Mouse (Mus musculus) hindbrain, embryonic 16.5 days (tissue): ENCODE data around the gene Ubqln5. TPM values are rescaled to one million over a fixed set of nuclear protein-coding genes. Genes with fewer than 3 reads are reported as not detected.

Source experiments
- ATAC-seq: fragments of 200-750 bp; cut with Nextera tagmentation; 2 replicates; pipeline ENCODE4 v1.8.0; 2017; ENCODE audit warnings: moderate TSS enrichment, moderate library complexity
- H3K27ac ChIP-seq: fragments of 300-500 bp; sonication (generic); 2 replicates; pipeline ENCODE4 v1.5.1; 2014; ENCODE audit warnings: low read depth, mild to moderate bottlenecking, control low read depth, low read length, moderate library complexity
- H3K27me3 ChIP-seq: fragments of 300-500 bp; sonication (generic); replicated peaks from 2 replicates; pipeline ENCODE4 v1.6.1; 2014; ENCODE audit warnings: low read length; ENCODE audit not compliant: control insufficient read depth, insufficient read depth
- H3K36me3 ChIP-seq: fragments of 300-500 bp; sonication (generic); 2 replicates; pipeline ENCODE4 v1.6.1; 2014; ENCODE audit warnings: mild to moderate bottlenecking, low read length, moderate library complexity, mixed read lengths; ENCODE audit not compliant: control insufficient read depth, insufficient read depth
- H3K4me1 ChIP-seq: fragments of 300-500 bp; sonication (generic); 2 replicates; pipeline ENCODE4 v1.6.1; 2014; ENCODE audit warnings: low read depth, low read length; ENCODE audit not compliant: control insufficient read depth, insufficient read depth
- H3K4me2 ChIP-seq: fragments of 300-500 bp; sonication (generic); 2 replicates; pipeline ENCODE4 v1.6.1; 2014; ENCODE audit warnings: mild to moderate bottlenecking, low read length, control low read depth, moderate library complexity
- H3K4me3 ChIP-seq: fragments of 300-500 bp; sonication (generic); 2 replicates; pipeline ENCODE4 v1.5.1; 2014; ENCODE audit warnings: mild to moderate bottlenecking, low read length, control low read depth, moderate library complexity
- H3K9ac ChIP-seq: fragments of 300-500 bp; sonication (generic); 2 replicates; pipeline ENCODE4 v1.6.1; 2014; ENCODE audit warnings: low read depth, mild to moderate bottlenecking, control low read depth, low read length, moderate library complexity
- H3K9me3 ChIP-seq: fragments of 300-500 bp; sonication (generic); 2 replicates; pipeline ENCODE4 v1.6.1; 2014; ENCODE audit warnings: mild to moderate bottlenecking, low read length, moderate library complexity; ENCODE audit not compliant: control insufficient read depth
- WGBS: fragments of 180-500 bp; shearing (Covaris S2); extraction: QIAGEN DNeasy Blood & Tissue Kit; methylation state at CpG from one replicate; pipeline ENCODE4 v1.1.7; 2014; 5-methylcytosine and 5-hydroxymethylcytosine counted together
- polyA plus RNA-seq: library from polyadenylated mRNA; unstranded; fragments of >200 nt; fragmentation: Nextera tagmentation; extraction: Ambion mirVana; gene quantifications from 2 replicates; pipeline ENCODE4 v1.2.1, GENCODE M21; 2015

Gene Ubqln5
- polyA plus RNA-seq, 1 experiment from 2014 or later: not detected

DNA sequence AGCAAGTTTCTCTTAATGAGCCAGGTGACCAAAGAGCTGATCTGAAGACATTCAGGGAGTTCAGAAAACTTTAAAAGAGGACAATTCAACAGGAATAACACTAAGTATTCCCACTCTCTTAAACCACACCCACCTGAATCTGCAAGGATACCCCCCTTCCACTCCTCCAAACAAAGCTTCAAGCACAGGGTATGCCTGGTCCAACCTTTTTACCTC, 25.0 kb downstream of the Ubqln5 start, which contains the start of gene Olfr646:
Gene Olfr646 (plus strand): TSS at position 117 of the 216 bp plus-strand sequence.
- Histone ChIP-seq H3K4me2 (no peak within 1 kb of the TSS), H3K9me3 (no peaks in the 10 kb centered on the region), H3K27ac (no peak within 1 kb of the TSS), H3K9ac (no peak within 1 kb of the TSS), H3K27me3 (no peaks in the 10 kb centered on the region), H3K4me3 (no peak within 1 kb of the TSS), H3K4me1 (no peaks in the 10 kb centered on the region), H3K36me3 (no peaks in the 10 kb centered on the region)
- ATAC-seq: no peak

DNA sequence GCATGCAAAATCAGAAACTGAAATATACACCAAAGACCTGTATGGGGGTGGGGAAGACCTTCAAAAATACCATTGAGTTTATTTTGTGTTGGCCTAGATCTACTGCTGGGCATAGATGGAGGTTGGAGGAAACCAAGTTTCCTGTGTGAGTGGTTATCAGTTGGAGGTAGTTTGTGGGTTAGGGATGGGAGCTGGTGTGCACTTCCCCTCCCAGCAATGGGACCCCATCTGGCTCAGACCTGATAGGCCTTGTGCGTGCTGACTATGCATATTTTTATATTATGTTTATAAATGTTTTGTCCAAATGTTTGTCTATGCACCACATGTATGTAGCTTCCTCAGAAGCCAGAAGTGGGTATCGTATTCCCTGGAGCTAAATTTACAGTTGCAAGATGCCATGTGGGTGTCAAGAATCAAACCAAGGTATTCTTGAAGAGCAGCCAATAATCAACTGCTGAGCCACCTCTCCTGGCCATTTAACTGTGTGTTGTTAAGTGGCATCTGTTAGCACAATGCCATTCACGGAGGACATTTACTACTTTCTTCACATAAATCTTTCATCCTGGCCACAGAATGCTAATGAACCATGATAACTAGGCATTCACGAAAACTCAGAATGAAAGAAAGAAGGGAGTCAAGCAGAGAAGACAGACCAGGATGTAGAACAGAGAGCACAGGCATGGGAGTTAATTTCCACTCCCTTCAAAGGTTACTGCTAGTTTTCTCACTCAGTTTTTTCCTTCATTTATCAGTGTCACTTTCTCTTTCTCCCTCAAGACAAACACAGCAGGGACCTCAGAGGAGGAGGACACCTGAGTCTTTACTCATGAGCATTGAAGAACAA, 25.5 kb downstream of the Ubqln5 start:
- Histone ChIP-seq H3K4me3 (no peak overlapping the region), H3K27me3 (no peaks in the 10 kb centered on the region), H3K4me2 (no peak overlapping the region), H3K9ac (no peak overlapping the region), H3K4me1 (no peaks in the 10 kb centered on the region), H3K36me3 (no peaks in the 10 kb centered on the region), H3K27ac (no peak overlapping the region), H3K9me3 (no peaks in the 10 kb centered on the region)
- ATAC-seq: no peak
- 49% methylated on average over 4 of the region's 4 CpGs for WGBS

DNA sequence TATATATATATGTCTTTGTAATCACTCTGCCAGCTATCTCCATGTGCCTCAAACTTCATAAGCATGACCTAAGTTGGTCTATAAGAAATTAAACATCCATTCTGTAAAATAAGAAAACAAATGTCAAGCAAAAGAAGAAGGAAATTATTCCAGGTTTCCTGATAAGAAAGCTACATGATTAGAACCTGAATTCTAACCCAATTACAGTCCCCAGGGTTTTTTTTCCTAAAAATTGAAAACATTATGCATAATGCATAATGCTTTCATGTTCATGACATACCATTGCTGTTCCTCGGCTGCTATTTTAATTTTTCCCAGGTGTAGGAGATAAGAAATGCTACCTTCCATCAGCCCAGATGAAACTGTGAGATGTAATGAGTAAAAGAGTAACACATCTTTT, 44.3 kb downstream of the Ubqln5 start, which contains the start of gene Olfr645:
Gene Olfr645 (minus strand): TSS at position 101 of the 400 bp plus-strand sequence.
- no peak for ATAC-seq

More for the DNA sequence above, 44.3 kb downstream of the Ubqln5 start, which contains the start of gene Olfr645:
- Histone ChIP-seq H3K4me1 (no peaks in the 10 kb centered on the region), H3K36me3 (no peaks in the 10 kb centered on the region), H3K9me3 (no peaks in the 10 kb centered on the region), H3K4me3 (no peak within 1 kb of the TSS), H3K27ac (no peak within 1 kb of the TSS), H3K9ac (no peak within 1 kb of the TSS), H3K4me2 (no peak within 1 kb of the TSS), H3K27me3 (no peaks in the 10 kb centered on the region)
- WGBS: 86% methylated on average over 1 of the region's 1 CpGs

Other genes with a start within 250 kb of the Ubqln5 start
- gene Olfr66, start 243.6 kb downstream of the Ubqln5 start, polyA plus RNA-seq: not detected in 2 replicates
- not detected in 2 replicates for gene Olfr64, start 235.3 kb downstream of the Ubqln5 start, polyA plus RNA-seq
- gene Olfr65, start 226.3 kb downstream of the Ubqln5 start, polyA plus RNA-seq: not detected in 2 replicates
- not detected in 2 replicates for gene Olfr631, start 201.0 kb downstream of the Ubqln5 start, polyA plus RNA-seq
- not detected in 2 replicates for gene Olfr632, start 195.5 kb downstream of the Ubqln5 start, polyA plus RNA-seq
- not detected in 2 replicates for gene Olfr633, start 185.4 kb downstream of the Ubqln5 start, polyA plus RNA-seq
- not detected in 2 replicates for gene Olfr635, start 158.7 kb downstream of the Ubqln5 start, polyA plus RNA-seq
- gene Olfr638, start 131.1 kb downstream of the Ubqln5 start, polyA plus RNA-seq: not detected in 2 replicates
- 0.03 TPM in 1 of 2 replicates, not detected in the other for gene Olfr639, start 112.5 kb downstream of the Ubqln5 start, polyA plus RNA-seq
- gene Olfr640, start 104.3 kb downstream of the Ubqln5 start, polyA plus RNA-seq: not detected in 2 replicates
- not detected in 2 replicates for gene Olfr641, start 94.4 kb downstream of the Ubqln5 start, polyA plus RNA-seq
- not detected in 2 replicates for gene Olfr642, start 77.2 kb downstream of the Ubqln5 start, polyA plus RNA-seq
- gene 4930516K23Rik, start 68.4 kb downstream of the Ubqln5 start, polyA plus RNA-seq: not detected in 2 replicates
- not detected in 2 replicates for gene Olfr644, start 58.0 kb downstream of the Ubqln5 start, polyA plus RNA-seq
- not detected in 2 replicates for gene Olfr645, start 44.4 kb downstream of the Ubqln5 start, polyA plus RNA-seq
- gene Olfr646, start 25.0 kb downstream of the Ubqln5 start, polyA plus RNA-seq: not detected in 2 replicates
- not detected in 2 replicates for gene Olfr643, start 7.6 kb upstream of the Ubqln5 start, polyA plus RNA-seq
- gene Ubqln3, start 13.5 kb upstream of the Ubqln5 start, polyA plus RNA-seq: not detected in 2 replicates
- not detected in 2 replicates for gene Ubqlnl, start 20.7 kb upstream of the Ubqln5 start, polyA plus RNA-seq
- gene Olfm5, start 35.0 kb upstream of the Ubqln5 start, polyA plus RNA-seq: not detected in 2 replicates
- gene Olfr648, start 53.6 kb upstream of the Ubqln5 start, polyA plus RNA-seq: 0.45 and 0.54 TPM in 2 replicates
- not detected in 2 replicates for gene Olfr649, start 66.2 kb upstream of the Ubqln5 start, polyA plus RNA-seq
- gene Trim6, start 89.0 kb upstream of the Ubqln5 start, polyA plus RNA-seq: 0.30 and 0.41 TPM in 2 replicates
- 0.97 and 1.2 TPM in 2 replicates for gene Trim34a, start 114.6 kb upstream of the Ubqln5 start, polyA plus RNA-seq
- gene Trim5, start 158.3 kb upstream of the Ubqln5 start, polyA plus RNA-seq: 0.21 and 0.24 TPM in 2 replicates
- gene Trim12a, start 185.6 kb upstream of the Ubqln5 start, polyA plus RNA-seq: 1.7 and 2.1 TPM in 2 replicates
- gene Trim34b, start 199.6 kb upstream of the Ubqln5 start, polyA plus RNA-seq: not detected in 2 replicates
- gene Trim12c, start 223.5 kb upstream of the Ubqln5 start, polyA plus RNA-seq: 1.2 and 1.4 TPM in 2 replicates
- not detected in 2 replicates for gene Trim30b, start 240.1 kb upstream of the Ubqln5 start, polyA plus RNA-seq